Mouse (Mus musculus) heart, embryonic 16.5 days (tissue): Measurements from ENCODE around the gene Abcg4. TPM values are rescaled to one million over a fixed set of nuclear protein-coding genes. Genes with fewer than 3 reads are reported as not detected.

Experiments used
- ATAC-seq: fragments of 200-750 bp; cut with Nextera tagmentation; replicated peaks from 2 replicates; pipeline ENCODE4 v1.8.0; 2017; ENCODE audit warnings: moderate number of reproducible peaks; ENCODE audit not compliant: insufficient read depth, low FRiP score; ENCODE audit errors: extremely low read depth
- H3K27ac ChIP-seq: fragments of 300-500 bp; sonication (generic); 2 replicates; pipeline ENCODE4 v1.5.1; 2014; ENCODE audit warnings: mild to moderate bottlenecking, low read length, control low read depth, moderate library complexity
- H3K27me3 ChIP-seq: fragments of 300-500 bp; sonication (generic); 2 replicates; pipeline ENCODE4 v1.6.1; 2014; ENCODE audit warnings: low read length, mixed read lengths; ENCODE audit not compliant: control insufficient read depth, insufficient read depth
- H3K36me3 ChIP-seq: fragments of 300-500 bp; sonication (generic); 2 replicates; pipeline ENCODE4 v1.6.1; 2014; ENCODE audit not compliant: control insufficient read depth, insufficient read depth
- H3K4me1 ChIP-seq: fragments of 300-500 bp; sonication (generic); 2 replicates; pipeline ENCODE4 v1.6.1; 2014; ENCODE audit warnings: low read length, mixed read lengths; ENCODE audit not compliant: control insufficient read depth, insufficient read depth
- H3K4me2 ChIP-seq: fragments of 300-500 bp; sonication (generic); 2 replicates; pipeline ENCODE4 v1.6.1; 2014; ENCODE audit warnings: low read depth, mild to moderate bottlenecking, control low read depth, low read length
- H3K4me3 ChIP-seq: fragments of 300-500 bp; sonication (generic); 2 replicates; pipeline ENCODE4 v1.5.1; 2014; ENCODE audit warnings: mild to moderate bottlenecking, control low read depth, low read length
- H3K9ac ChIP-seq: fragments of 300-500 bp; sonication (generic); 2 replicates; pipeline ENCODE4 v1.6.1; 2014; ENCODE audit warnings: low read length, control low read depth
- H3K9me3 ChIP-seq: fragments of 300-500 bp; sonication (generic); replicated peaks from 2 replicates; pipeline ENCODE4 v1.6.1; 2016; ENCODE audit warnings: low read length; ENCODE audit not compliant: control insufficient read depth
- WGBS: fragments of 180-500 bp; shearing (Covaris S2); extraction: QIAGEN DNeasy Blood & Tissue Kit; methylation state at CpG from one replicate; pipeline ENCODE4 v1.1.7; 2014; 5-methylcytosine and 5-hydroxymethylcytosine counted together
- microRNA-seq: library from miRNA; unstranded; fragments of <30 nt; microRNA quantifications from one replicate; pipeline ENCODE4, GENCODE M21; 2017
- polyA plus RNA-seq: library from polyadenylated mRNA; unstranded; fragments of >200 nt; fragmentation: Nextera tagmentation; extraction: Ambion mirVana; gene quantifications from 2 replicates; pipeline ENCODE4 v1.2.1, GENCODE M21; 2015

Abcg4 gene
- polyA plus RNA-seq, 1 experiment from 2014 or later = 1.9 TPM

GRCm38 (mm10) chr9:44233021-44233801 lies 55.2 kb downstream of the Abcg4 start:
- Histone ChIP-seq H3K9me3 (no peaks in the 10 kb centered on the region), H3K4me3 (peak overlapping the region; percentile 97), H3K4me1 (peaks cover 36% of the 10 kb centered on the region), H3K9ac (peak overlapping the region; percentile 97), H3K27me3 (no peaks in the 10 kb centered on the region), H3K27ac (peak overlapping the region; percentile 96), H3K4me2 (peak overlapping the region; percentile 69), H3K36me3 (no peaks in the 10 kb centered on the region)
- 1% methylated on average over 40 of the region's 40 CpGs for WGBS
- ATAC-seq = peak; percentile 52

- no peaks in the 10 kb centered on the region for H3K27me3 ChIP-seq
- peak overlapping the region; percentile 16; the same call in 1 of the 2 replicates for H3K9ac ChIP-seq
- peak overlapping the region; percentile 97 for H3K4me3 ChIP-seq
- no peak overlapping the region for H3K27ac ChIP-seq
- no peaks in the 10 kb centered on the region for H3K9me3 ChIP-seq
- peaks cover 2% of the 10 kb centered on the region; the same call in 1 of the 2 replicates for H3K36me3 ChIP-seq
- peak overlapping the region; percentile 69 for H3K4me2 ChIP-seq
- peaks cover 36% of the 10 kb centered on the region for H3K4me1 ChIP-seq
- no peak for ATAC-seq
These were observed 56.8 kb downstream of the Abcg4 start for GRCm38 (mm10) chr9:44231609-44232008.

- Histone ChIP-seq H3K9me3 (no peaks in the 10 kb centered on the region), H3K4me3 (no peak overlapping the region), H3K36me3 (peaks cover 2% of the 10 kb centered on the region; the same call in 1 of the 2 replicates), H3K4me1 (peaks cover 27% of the 10 kb centered on the region), H3K27me3 (no peaks in the 10 kb centered on the region), H3K9ac (no peak overlapping the region), H3K4me2 (no peak overlapping the region), H3K27ac (peak overlapping the region; percentile 27; the same call in 1 of the 2 replicates)
- 37% methylated on average over 6 of the region's 6 CpGs for WGBS
- no peak; the same call in 1 of the 2 replicates for ATAC-seq
These were observed 62.4 kb downstream of the Abcg4 start for GRCm38 (mm10) chr9:44225993-44226392.

Small RNA genes lying within 50 kb of the gene (microRNA-seq; reads per million reads assigned to microRNA genes)
- gene Gm44335 = not detected

Other genes starting within 250 kb of the Abcg4 start
- 8.7 and 21.5 TPM in 2 replicates for gene Thy1, start 245.2 kb downstream of the Abcg4 start, polyA plus RNA-seq
- gene Usp2, start 221.6 kb downstream of the Abcg4 start, polyA plus RNA-seq = 77.5 and 89.6 TPM in 2 replicates
- gene Mfrp, start 186.9 kb downstream of the Abcg4 start, polyA plus RNA-seq = 0.12 TPM in 1 of 2 replicates, not detected in the other
- 3.5 and 4.2 TPM in 2 replicates for gene C1qtnf5, start 181.4 kb downstream of the Abcg4 start, polyA plus RNA-seq
- gene Gm49380, start 175.1 kb downstream of the Abcg4 start, polyA plus RNA-seq = 0.07 and 0.20 TPM in 2 replicates
- gene Rnf26, start 175.1 kb downstream of the Abcg4 start, polyA plus RNA-seq = 31.7 and 36.6 TPM in 2 replicates
- 104 and 111 TPM in 2 replicates for gene Mcam, start 154.1 kb downstream of the Abcg4 start, polyA plus RNA-seq
- 12.6 and 13.0 TPM in 2 replicates for gene Cbl, start 54.6 kb downstream of the Abcg4 start, polyA plus RNA-seq
- 0.88 and 2.5 TPM in 2 replicates for gene Ccdc153, start 47.9 kb downstream of the Abcg4 start, polyA plus RNA-seq
- gene Pdzd3, start 37.1 kb downstream of the Abcg4 start, polyA plus RNA-seq = 0.06 and 0.07 TPM in 2 replicates
- 7.3 and 7.9 TPM in 2 replicates for gene Nlrx1, start 20.0 kb downstream of the Abcg4 start, polyA plus RNA-seq
- 15.8 and 18.7 TPM in 2 replicates for gene Hinfp, start 17.1 kb upstream of the Abcg4 start, polyA plus RNA-seq
- gene C2cd2l, start 31.7 kb upstream of the Abcg4 start, polyA plus RNA-seq = 8.2 and 8.6 TPM in 2 replicates
- 28.5 and 33.7 TPM in 2 replicates for gene Dpagt1, start 37.4 kb upstream of the Abcg4 start, polyA plus RNA-seq
- 179 and 186 TPM in 2 replicates for gene H2afx, start 46.1 kb upstream of the Abcg4 start, polyA plus RNA-seq
- 97.2 and 102 TPM in 2 replicates for gene Hmbs, start 55.6 kb upstream of the Abcg4 start, polyA plus RNA-seq
- 20.9 and 23.1 TPM in 2 replicates for gene Vps11, start 73.1 kb upstream of the Abcg4 start, polyA plus RNA-seq
- 14.6 and 18.0 TPM in 2 replicates for gene Hyou1, start 90.9 kb upstream of the Abcg4 start, polyA plus RNA-seq
- gene Slc37a4, start 108.2 kb upstream of the Abcg4 start, polyA plus RNA-seq = 37.8 and 42.0 TPM in 2 replicates
- gene Rps25, start 118.5 kb upstream of the Abcg4 start, polyA plus RNA-seq = 862 and 919 TPM in 2 replicates
- gene Trappc4, start 119.0 kb upstream of the Abcg4 start, polyA plus RNA-seq = 84.4 and 90.3 TPM in 2 replicates
- gene Ccdc84, start 130.0 kb upstream of the Abcg4 start, polyA plus RNA-seq = 21.3 and 23.5 TPM in 2 replicates
- not detected in 2 replicates for gene Foxr1, start 152.5 kb upstream of the Abcg4 start, polyA plus RNA-seq
- 0.50 TPM in 1 of 2 replicates, not detected in the other for gene Upk2, start 166.4 kb upstream of the Abcg4 start, polyA plus RNA-seq
- gene Bcl9l, start 194.2 kb upstream of the Abcg4 start, polyA plus RNA-seq = 11.1 and 11.3 TPM in 2 replicates